Comparison of ENCODE assay signal across 16 mouse cellular contexts in the genomic region with DNA sequence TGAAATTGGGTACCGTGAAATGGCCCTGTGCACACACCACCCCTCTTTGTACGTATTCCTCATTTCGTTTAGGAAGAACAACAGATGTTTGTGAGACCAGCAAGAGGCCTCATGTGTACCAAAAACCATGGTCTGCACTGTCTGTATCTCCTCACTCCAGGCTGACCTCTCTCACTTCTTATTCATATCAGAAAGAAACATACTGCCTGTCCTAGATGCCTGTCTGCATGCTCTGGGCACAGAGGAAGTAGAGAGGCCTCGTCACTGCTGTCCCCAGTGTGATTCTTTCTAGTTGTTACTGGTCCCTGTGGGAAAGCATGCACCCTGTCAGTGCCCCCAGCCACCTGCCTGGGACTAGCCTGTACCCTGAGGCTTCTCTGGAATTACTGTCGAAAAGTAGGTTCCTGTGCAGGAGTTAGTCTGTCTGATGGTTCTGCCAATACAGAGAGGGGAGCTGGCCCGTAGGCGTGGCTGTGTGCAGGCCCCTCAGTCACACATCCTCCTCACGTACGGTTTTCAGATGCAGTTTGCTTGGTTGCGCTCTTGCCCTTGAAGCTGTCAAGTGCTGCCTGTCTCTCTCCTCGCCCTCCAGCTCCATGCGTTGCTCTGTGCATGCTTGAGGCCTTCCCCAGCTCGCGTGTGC.
DNase-seq lines count a peak whose midpoint lies in the region; ATAC-seq and TF ChIP-seq lines count a peak whose summit lies in the region.
"Had no signal": no experiment of that assay in that cellular context is flagged by ENCODE, and none has a peak within 500 bp of the region (broad histone marks: within the 10 kb centered on the region; RNA-seq: fewer than 3 reads in every experiment).

No protein-coding gene starts in this region.

- no peak overlapping the region for H3K4me2 ChIP-seq in heart, embryonic 13.5 days
- H3K4me2 ChIP-seq in liver, embryonic 11.5 days = peak overlapping the region; percentile 44
- H3K4me2 ChIP-seq in myocyte (ENCODE audit: low read depth) = no peak overlapping the region
- H3K4me2 ChIP-seq: hindbrain, embryonic 13.5 days; midbrain, embryonic 15.5 days had no signal

- H3K27me3 ChIP-seq in heart, embryonic 13.5 days (replicated peaks) = no peaks in the 10 kb centered on the region
- no peaks in the 10 kb centered on the region for H3K27me3 ChIP-seq in megakaryocyte, embryonic 14.5 days (replicated peaks)
- H3K27me3 ChIP-seq in liver, embryonic 11.5 days (replicated peaks; ENCODE audit: control insufficient read depth, insufficient read depth, low read length) = no peaks in the 10 kb centered on the region
- H3K27me3 ChIP-seq in myocyte (ENCODE audit: control insufficient read depth, insufficient read depth, insufficient read length) = no peaks in the 10 kb centered on the region
- H3K27me3 ChIP-seq: hindbrain, embryonic 13.5 days; midbrain, embryonic 15.5 days had no signal

- peak overlapping the region; percentile 32; the same call in 1 of the 2 replicates for H3K27ac ChIP-seq in heart, embryonic 13.5 days (replicated peaks)
- H3K27ac ChIP-seq in liver, embryonic 11.5 days (ENCODE audit: low read depth, low read length) = peak overlapping the region; percentile 85
- H3K27ac ChIP-seq: hindbrain, embryonic 13.5 days; midbrain, embryonic 15.5 days had no signal

- H3K4me1 ChIP-seq in heart, embryonic 13.5 days = peaks cover 56% of the 10 kb centered on the region
- peaks cover 89% of the 10 kb centered on the region for H3K4me1 ChIP-seq in megakaryocyte, embryonic 14.5 days
- H3K4me1 ChIP-seq in liver, embryonic 11.5 days (replicated peaks; ENCODE audit: control insufficient read depth, insufficient read depth, low read length) = peaks cover 24% of the 10 kb centered on the region
- H3K4me1 ChIP-seq: midbrain, embryonic 15.5 days had no signal

- no peak for TF ChIP-seq POLR2A in myocyte (IDR thresholded peaks at IDR 0.05; ENCODE audit: insufficient read length, low read depth)

- peak overlapping the region; percentile 19; the same call in 1 of the 2 replicates for H3K9ac ChIP-seq in heart, embryonic 13.5 days
- H3K9ac ChIP-seq in liver, embryonic 11.5 days (ENCODE audit: low read depth, low read length) = peak overlapping the region; percentile 41
- H3K9ac ChIP-seq: forebrain, postnatal 0 days; hindbrain, embryonic 13.5 days; midbrain, embryonic 15.5 days had no signal

- H3K4me3 ChIP-seq in heart, embryonic 13.5 days = no peak overlapping the region
- peak overlapping the region; percentile 67 for H3K4me3 ChIP-seq in megakaryocyte, embryonic 14.5 days (replicated peaks)
- H3K4me3 ChIP-seq in liver, embryonic 11.5 days (ENCODE audit: low read depth, low read length) = no peak overlapping the region
- no peak overlapping the region for H3K4me3 ChIP-seq in myocyte
- H3K4me3 ChIP-seq: hindbrain, embryonic 13.5 days; midbrain, embryonic 15.5 days had no signal

- peaks cover 99% of the 10 kb centered on the region for H3K36me3 ChIP-seq in heart, embryonic 13.5 days
- peaks cover 100% of the 10 kb centered on the region for H3K36me3 ChIP-seq in megakaryocyte, embryonic 14.5 days (replicated peaks; ENCODE audit: low read length)
- H3K36me3 ChIP-seq in liver, embryonic 11.5 days (ENCODE audit: control insufficient read depth, insufficient read depth, low read length) = peaks cover 27% of the 10 kb centered on the region
- H3K36me3 ChIP-seq in myocyte (ENCODE audit: control insufficient read depth, insufficient read depth) = peaks cover 35% of the 10 kb centered on the region

- H3ac ChIP-seq in myocyte (ENCODE audit: control insufficient read depth, insufficient read length) = no peak overlapping the region

- H3K9me3 ChIP-seq in heart, embryonic 13.5 days = peaks cover 3% of the 10 kb centered on the region; the same call in 1 of the 2 replicates
- no peaks in the 10 kb centered on the region for H3K9me3 ChIP-seq in megakaryocyte, embryonic 14.5 days
- H3K9me3 ChIP-seq in liver, embryonic 11.5 days (ENCODE audit: control insufficient read depth, low read length) = no peaks in the 10 kb centered on the region
- H3K9me3 ChIP-seq: hindbrain, embryonic 13.5 days; midbrain, embryonic 15.5 days had no signal

- no peak for ATAC-seq in heart, embryonic 13.5 days (ENCODE audit: extremely low read depth, insufficient number of reproducible peaks, low FRiP score, low TSS enrichment)
- no peak for ATAC-seq in megakaryocyte, adult 5-6 weeks (ENCODE audit: poor library complexity, severe bottlenecking)
- peak; percentile 96 for ATAC-seq in liver, embryonic 11.5 days (replicated peaks; ENCODE audit: low FRiP score)
- ATAC-seq: forebrain, postnatal 0 days; midbrain, embryonic 15.5 days had no signal

- H3K79me2 ChIP-seq in myocyte (ENCODE audit: control insufficient read depth, insufficient read depth) = no peaks in the 10 kb centered on the region

- DNase-seq in heart, adult 18-20 months = no peak
- DNase-seq in liver, embryonic 11.5 days (ENCODE audit: low spot score) = peak; percentile 47
- DNase-seq in thymus, postnatal 25 days = no peak
- DNase-seq in frontal cortex, postnatal 14 days (ENCODE audit: low spot score in 2 of 2) = no peak
- DNase-seq: adrenal gland, postnatal 36 days; B cell, adult 2 months; cerebellum, postnatal 14 days; forebrain, postnatal 0 days; gastrocnemius, postnatal 25 days; kidney, adult 11 months had no signal

- 58% methylated on average over 14 of the region's 14 CpGs for WGBS in heart, embryonic 13.5 days
- WGBS in liver, embryonic 11.5 days = 67% methylated on average over 14 of the region's 14 CpGs

TF ChIP-seq in myocyte, 11 proteins besides CTCF, POLR2A, EP300 and RAD21:
- no peak for TF ChIP-seq TCF12 (IDR thresholded peaks at IDR 0.05; ENCODE audit: insufficient read depth, poor library complexity, severe bottlenecking)
- no peak for TF ChIP-seq SRF (IDR thresholded peaks at IDR 0.05; ENCODE audit: control insufficient read depth, insufficient read length, low read depth)
- TF ChIP-seq CEBPB (IDR thresholded peaks at IDR 0.05; ENCODE audit: insufficient read depth, poor library complexity, severe bottlenecking) = no peak
- TF ChIP-seq POLR2AphosphoS2 (IDR thresholded peaks at IDR 0.05; ENCODE audit: insufficient read length, low read depth) = peak; percentile 37
- no peak for TF ChIP-seq E2F4 (IDR thresholded peaks at IDR 0.05; ENCODE audit: insufficient read depth)
